ENCODE assay signal across 21 mouse cellular contexts in the genomic region with DNA sequence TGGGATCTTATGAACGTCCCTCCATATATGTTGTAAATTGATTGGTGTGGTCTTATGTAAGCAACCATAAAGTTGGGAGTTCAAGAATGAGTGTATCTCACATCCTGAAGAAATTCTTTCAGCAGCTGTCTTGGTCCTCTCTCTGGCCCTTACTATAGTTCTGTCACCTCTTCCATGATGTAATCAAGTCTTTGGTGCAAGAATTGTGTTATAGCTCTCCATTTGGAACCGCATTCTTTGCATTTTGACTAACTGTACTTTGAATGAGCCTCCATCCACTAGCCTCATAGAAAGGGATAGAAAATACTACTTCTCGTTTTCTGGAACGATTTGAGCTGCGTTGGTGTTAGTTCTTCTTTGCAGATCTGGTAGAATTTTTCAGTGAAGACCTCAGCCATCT. TPM values are rescaled to one million over a fixed set of nuclear protein-coding genes. Genes with fewer than 3 reads are reported as not detected.
A peak's percentile ranks its signal among the peaks of the same experiment; 100 is the strongest.
DNase-seq lines count a peak whose midpoint lies in the region; ATAC-seq and TF ChIP-seq lines count a peak whose summit lies in the region.
"Had no signal": no experiment of that assay in that cellular context is flagged by ENCODE, and none has a peak within 500 bp of the region (broad histone marks: within the 10 kb centered on the region; RNA-seq: fewer than 3 reads in every experiment).

No protein-coding gene starts in this region.

- H3K4me2 ChIP-seq in midbrain, embryonic 11.5 days: no peak overlapping the region
- H3K4me2 ChIP-seq in CH12.LX (ENCODE audit: insufficient read depth, low read depth, poor library complexity, severe bottlenecking): no peak overlapping the region

- peak; percentile 69 for TF ChIP-seq EP300 in CH12.LX (IDR thresholded peaks at IDR 0.05; ENCODE audit: low read length)

- TF ChIP-seq POLR2A in CH12.LX (IDR thresholded peaks at IDR 0.05; ENCODE audit: low read depth, low read length): no peak

- no peaks in the 10 kb centered on the region for H3K4me1 ChIP-seq in midbrain, embryonic 11.5 days (ENCODE audit: control insufficient read depth, insufficient read depth, low read length)
- H3K4me1 ChIP-seq in midbrain, embryonic 10.5 days: no peaks in the 10 kb centered on the region
- peaks cover 0 to 19% of the 10 kb centered on the region in 2 experiments; a peak in 2 of 4 replicates for H3K4me1 ChIP-seq in CH12.LX (ENCODE audit: control insufficient read depth in 1 of 2, insufficient read depth in 2 of 2)

- dilution Hi-C loops in CH12.LX (cut with MboI; ENCODE audit: extremely low pct_ligation_motif_present, extremely low pct_unique_long_range_greater_than_20kb, low sequenced_read_pairs): no loop called here

- TF ChIP-seq CTCF in CH12.LX (conservative IDR thresholded peaks at IDR 0.05 in 1 of 2, IDR thresholded peaks at IDR 0.05 in 1 of 2; ENCODE audit: low read depth in 2 of 2, low read length in 2 of 2): no peak

- in situ Hi-C loops in CH12.LX (cut with MboI; ENCODE audit: low pct_ligation_motif_present, low pct_unique_long_range_greater_than_20kb, low sequenced_read_pairs): no loop called here

- H3K9ac ChIP-seq in midbrain, embryonic 11.5 days (ENCODE audit: low read length): no peak overlapping the region
- H3K9ac ChIP-seq in CH12.LX (ENCODE audit: insufficient read depth, low read depth): no peak overlapping the region

- DNase-seq in heart, adult 11 months: peak; percentile 33
- DNase-seq in heart, postnatal 36 days: no peak
- peak; percentile 19 for DNase-seq in midbrain, embryonic 11.5 days (ENCODE audit: low spot score, missing footprints)
- DNase-seq in midbrain, embryonic 10.5 days (ENCODE audit: low spot score): no peak
- peak; percentile 79 for DNase-seq in CH12.LX (ENCODE audit: extremely low read depth)
- no peak for DNase-seq in thymus, postnatal 36 days
- DNase-seq: adrenal gland, adult 2 months; adrenal gland, adult 8-10 months; adrenal gland, postnatal 10 days; adrenal gland, postnatal 14 days; adrenal gland, postnatal 25 days; adrenal gland, postnatal 36 days; B cell, adult 2 months; cerebellum, adult 11 months; cerebellum, adult 11-12 months; cerebellum, adult 18-20 months; cerebellum, adult 2 months had no signal

- intact Hi-C loops in heart, postnatal 36 days (cut with DNase I): no loop called here

- H3K4me3 ChIP-seq in midbrain, embryonic 11.5 days (ENCODE audit: low read depth, low read length): no peak overlapping the region
- H3K4me3 ChIP-seq in midbrain, embryonic 10.5 days: no peak overlapping the region
- no peak overlapping the region for H3K4me3 ChIP-seq in CH12.LX (replicated peaks in 1 of 3; ENCODE audit: low read depth in 2 of 3, low read length in 2 of 3, poor library complexity in 1 of 3)

- no peaks in the 10 kb centered on the region for H3K79me2 ChIP-seq in CH12.LX (replicated peaks; ENCODE audit: control insufficient read depth, extremely low read depth, insufficient read depth, poor library complexity, severe bottlenecking)

- 88% methylated on average over 5 of the region's 5 CpGs for WGBS in midbrain, embryonic 11.5 days
- WGBS in midbrain, embryonic 10.5 days: 89% methylated on average over 5 of the region's 5 CpGs

- no peak overlapping the region for H3K27ac ChIP-seq in midbrain, embryonic 11.5 days (ENCODE audit: low read depth, low read length)
- no peak overlapping the region for H3K27ac ChIP-seq in midbrain, embryonic 10.5 days (replicated peaks)
- no peak overlapping the region for H3K27ac ChIP-seq in CH12.LX (ENCODE audit: insufficient read depth, low read depth)

- no peaks in the 10 kb centered on the region for H3K27me3 ChIP-seq in midbrain, embryonic 11.5 days (ENCODE audit: control insufficient read depth, insufficient read depth, low read length)
- H3K27me3 ChIP-seq in midbrain, embryonic 10.5 days (ENCODE audit: low read depth, poor library complexity, severe bottlenecking): no peaks in the 10 kb centered on the region
- H3K27me3 ChIP-seq in CH12.LX (replicated peaks): no peaks in the 10 kb centered on the region

- no peak for TF ChIP-seq RAD21 in CH12.LX (IDR thresholded peaks at IDR 0.05; ENCODE audit: low read depth, low read length)

- ATAC-seq in midbrain, embryonic 11.5 days (ENCODE audit: low FRiP score): no peak
- ATAC-seq: activated CD4-positive, CD25-positive, alpha-beta regulatory T cell, adult 4 months; CD4-positive, CD25-positive, alpha-beta regulatory T cell, adult 4 months; Patski had no signal

- H3K36me3 ChIP-seq in midbrain, embryonic 11.5 days (ENCODE audit: control insufficient read depth, insufficient read depth, low read length): no peaks in the 10 kb centered on the region
- H3K36me3 ChIP-seq in midbrain, embryonic 10.5 days: no peaks in the 10 kb centered on the region
- H3K36me3 ChIP-seq in CH12.LX (replicated peaks in 1 of 2; ENCODE audit: control insufficient read depth in 1 of 2, insufficient read depth in 1 of 2, low read length in 1 of 2): no peaks in the 10 kb centered on the region
- H3K36me3 ChIP-seq: G1E had no signal

- no peaks in the 10 kb centered on the region for H3K9me3 ChIP-seq in midbrain, embryonic 11.5 days (ENCODE audit: control insufficient read depth, low read length)
- no peaks in the 10 kb centered on the region for H3K9me3 ChIP-seq in midbrain, embryonic 10.5 days (replicated peaks)
- H3K9me3 ChIP-seq in CH12.LX (replicated peaks; ENCODE audit: low read length): no peaks in the 10 kb centered on the region
- H3K9me3 ChIP-seq: G1E had no signal

TF ChIP-seq in CH12.LX, 34 proteins besides CTCF, POLR2A, EP300 and RAD21:
- TF ChIP-seq MEF2A (IDR thresholded peaks at IDR 0.05; ENCODE audit: borderline replicate concordance, low read depth, low read length) (peak; percentile 20; the same call in 1 of the 2 replicates), ZC3H11A (IDR thresholded peaks at IDR 0.05; ENCODE audit: low read depth, low read length) (no peak), ELF1 (IDR thresholded peaks at IDR 0.05; ENCODE audit: low read depth, low read length) (no peak), UBTF (IDR thresholded peaks at IDR 0.05; ENCODE audit: low read depth, low read length) (no peak), PAX5 (IDR thresholded peaks at IDR 0.05; ENCODE audit: low read length) (no peak), IRF4 (IDR thresholded peaks at IDR 0.05; ENCODE audit: low read depth, low read length) (peak; percentile 35; the same call in 1 of the 2 replicates), MYC (IDR thresholded peaks at IDR 0.05; ENCODE audit: low read depth, low read length) (no peak), MXI1 (IDR thresholded peaks at IDR 0.05; ENCODE audit: low read depth, low read length) (no peak), ETS1 (conservative IDR thresholded peaks at IDR 0.05; ENCODE audit: low read depth, low read length) (peak; percentile 55; the same call in 1 of the 2 replicates), JUN (IDR thresholded peaks at IDR 0.05; ENCODE audit: insufficient read depth, low read depth, low read length) (peak; percentile 57; the same call in 1 of the 2 replicates), TBP (conservative IDR thresholded peaks at IDR 0.05; ENCODE audit: low read depth, low read length) (no peak), KAT2A (IDR thresholded peaks at IDR 0.05; ENCODE audit: insufficient replicate concordance, low read length) (no peak), NELFE (IDR thresholded peaks at IDR 0.05; ENCODE audit: low read depth, low read length) (no peak), MAFK (IDR thresholded peaks at IDR 0.05; ENCODE audit: insufficient replicate concordance, low read length) (0 out of 2 replicates have a peak, but pooled peaks have one; percentile 38), TCF12 (IDR thresholded peaks at IDR 0.05; ENCODE audit: low read depth, low read length) (no peak), CHD1 (IDR thresholded peaks at IDR 0.05; ENCODE audit: low read depth, low read length) (no peak), ZNF384 (IDR thresholded peaks at IDR 0.05; ENCODE audit: low read depth, low read length) (no peak), NRF1 (IDR thresholded peaks at IDR 0.05; ENCODE audit: low read depth, low read length) (no peak), JUND (conservative IDR thresholded peaks at IDR 0.05; ENCODE audit: low read depth, low read length) (peak; percentile 65; the same call in 1 of the 2 replicates), SIN3A (IDR thresholded peaks at IDR 0.05; ENCODE audit: low read length) (no peak), ZMIZ1 (IDR thresholded peaks at IDR 0.05; ENCODE audit: low read depth, low read length) (no peak)

RNA-seq across cellular contexts. Expression of a gene that starts 41.6 kb away (rescaled TPM):
- 100 to 1,000 TPM; 170 to 175 TPM for total RNA-seq in heart, postnatal 36 days (2021)
- 172 and 177 TPM in 2 replicates for polyA plus RNA-seq in midbrain, embryonic 11.5 days (2014; fragmentation: Nextera tagmentation; extraction: Ambion mirVana)
- polyA plus RNA-seq in midbrain, embryonic 10.5 days (2016; fragmentation: Nextera tagmentation; extraction: Ambion mirVana): 166 and 170 TPM in 2 replicates
- 74.9 and 81.8 TPM in 2 replicates for total RNA-seq in CH12.LX (2012; rRNA removed)
- total RNA-seq in CH12.LX (2014; rRNA removed): 142 and 144 TPM in 2 replicates
- 94.2 and 99.1 TPM in 2 replicates for polyA plus RNA-seq in CH12.LX (2012; ENCODE audit: insufficient read length, low read depth)

Comparison
In these comparisons a context has a peak if more than half of its experiments do, and no peak if none do; other contexts are left out.
1. DNase-seq: peak in heart, adult 11 months (single experiment), midbrain, embryonic 11.5 days (single experiment) and CH12.LX (single experiment); none in heart, postnatal 36 days (0 of 2), midbrain, embryonic 10.5 days (single experiment) and thymus, postnatal 36 days (0 of 2).